20 mouse cellular contexts compared by ENCODE assay signal in genomic region chr8:85082169-85082568, GRCm38 (mm10). TPM values are rescaled to one million over a fixed set of nuclear protein-coding genes. Genes with fewer than 3 reads are reported as not detected.
DNase-seq lines count a peak whose midpoint lies in the region; ATAC-seq and TF ChIP-seq lines count a peak whose summit lies in the region.
"Not testable (repeated sequence)": the region's sequence is repeated elsewhere in the genome, so short reads cannot be mapped to it uniquely, and the experiment has no call there.
"Had no signal": no experiment of that assay in that cellular context is flagged by ENCODE, and none has a peak within 500 bp of the region (broad histone marks: within the 10 kb centered on the region; RNA-seq: fewer than 3 reads in every experiment).

No protein-coding gene starts in this region.

- not testable (repeated sequence) for H3K27ac ChIP-seq in CH12.LX (ENCODE audit: insufficient read depth, low read depth); heart, embryonic 13.5 days (replicated peaks); liver, embryonic 11.5 days (ENCODE audit: low read depth, low read length); midbrain, embryonic 13.5 days; neural tube, embryonic 15.5 days (replicated peaks)
- H3K27ac ChIP-seq in embryonic facial prominence, embryonic 15.5 days (replicated peaks) = 0 out of 2 replicates have a peak overlapping the region, but pooled peaks have one; percentile 65
- peak overlapping the region; percentile 84 for H3K27ac ChIP-seq in liver, postnatal 0 days (ENCODE audit: low read depth)

- in situ Hi-C loops in CH12.LX (cut with MboI; ENCODE audit: low pct_ligation_motif_present, low pct_unique_long_range_greater_than_20kb, low sequenced_read_pairs) = not testable (repeated sequence)

- peak overlapping the region; percentile 89; the same call in 1 of the 2 replicates for H3K4me2 ChIP-seq in CH12.LX (ENCODE audit: insufficient read depth, low read depth, poor library complexity, severe bottlenecking)
- not testable (repeated sequence) for H3K4me2 ChIP-seq in embryonic facial prominence, embryonic 15.5 days (replicated peaks)
- H3K4me2 ChIP-seq in heart, embryonic 13.5 days = peak overlapping the region; percentile 94; the same call in 1 of the 2 replicates
- peak overlapping the region; percentile 92 for H3K4me2 ChIP-seq in liver, embryonic 11.5 days
- peak overlapping the region; percentile 97; the same call in 1 of the 2 replicates for H3K4me2 ChIP-seq in liver, postnatal 0 days (ENCODE audit: low read depth, low read length)
- H3K4me2 ChIP-seq in midbrain, embryonic 13.5 days (replicated peaks) = peak overlapping the region; percentile 96
- H3K4me2 ChIP-seq in neural tube, embryonic 15.5 days = peak overlapping the region; percentile 93

- H3K9ac ChIP-seq in CH12.LX (ENCODE audit: insufficient read depth, low read depth); embryonic facial prominence, embryonic 15.5 days; heart, embryonic 13.5 days; liver, embryonic 11.5 days (ENCODE audit: low read depth, low read length); liver, postnatal 0 days (replicated peaks); midbrain, embryonic 13.5 days (replicated peaks); neural tube, embryonic 15.5 days (replicated peaks): not testable (repeated sequence)

- WGBS in embryonic facial prominence, embryonic 15.5 days = 91% methylated on average over 4 of the region's 4 CpGs
- WGBS in heart, embryonic 13.5 days = 67% methylated on average over 4 of the region's 4 CpGs
- 48% methylated on average over 4 of the region's 4 CpGs for WGBS in liver, embryonic 11.5 days
- 40% methylated on average over 4 of the region's 4 CpGs for WGBS in liver, postnatal 0 days (ENCODE audit: insufficient replicate concordance)
- WGBS in midbrain, embryonic 13.5 days = 94% methylated on average over 4 of the region's 4 CpGs
- WGBS in neural tube, embryonic 15.5 days = 86% methylated on average over 4 of the region's 4 CpGs

- TF ChIP-seq RAD21 in CH12.LX (IDR thresholded peaks at IDR 0.05; ENCODE audit: low read depth, low read length) = not testable (repeated sequence)

- H3K79me2 ChIP-seq in CH12.LX (replicated peaks; ENCODE audit: control insufficient read depth, extremely low read depth, insufficient read depth, poor library complexity, severe bottlenecking) = peaks cover 16% of the 10 kb centered on the region

- not testable (repeated sequence) for DNase-seq in CH12.LX (ENCODE audit: extremely low read depth); liver, embryonic 11.5 days (ENCODE audit: low spot score); liver, postnatal 0 days

- dilution Hi-C loops in CH12.LX (cut with MboI; ENCODE audit: extremely low pct_ligation_motif_present, extremely low pct_unique_long_range_greater_than_20kb, low sequenced_read_pairs) = not testable (repeated sequence)

- H3K4me3 ChIP-seq in CH12.LX (replicated peaks in 1 of 3; ENCODE audit: low read depth in 2 of 3, low read length in 2 of 3, poor library complexity in 1 of 3); embryonic facial prominence, embryonic 15.5 days (replicated peaks); heart, embryonic 13.5 days; liver, embryonic 11.5 days (ENCODE audit: low read depth, low read length); liver, postnatal 0 days (ENCODE audit: low read depth, low read length); midbrain, embryonic 13.5 days (replicated peaks); neural tube, embryonic 15.5 days (replicated peaks): not testable (repeated sequence)

- H3K4me1 ChIP-seq in CH12.LX (ENCODE audit: control insufficient read depth in 1 of 2, insufficient read depth in 2 of 2) = peaks cover 7 to 39% of the 10 kb centered on the region in 2 experiments; a peak in 3 of 4 replicates
- peaks cover 32% of the 10 kb centered on the region for H3K4me1 ChIP-seq in embryonic facial prominence, embryonic 15.5 days
- H3K4me1 ChIP-seq in heart, embryonic 13.5 days = peaks cover 41% of the 10 kb centered on the region
- H3K4me1 ChIP-seq in liver, embryonic 11.5 days (replicated peaks; ENCODE audit: control insufficient read depth, insufficient read depth, low read length) = peaks cover 28% of the 10 kb centered on the region
- peaks cover 30% of the 10 kb centered on the region for H3K4me1 ChIP-seq in liver, postnatal 0 days (ENCODE audit: insufficient read depth)
- H3K4me1 ChIP-seq in midbrain, embryonic 13.5 days (replicated peaks) = peaks cover 36% of the 10 kb centered on the region
- peaks cover 42% of the 10 kb centered on the region for H3K4me1 ChIP-seq in neural tube, embryonic 15.5 days

- TF ChIP-seq EP300 in CH12.LX (IDR thresholded peaks at IDR 0.05; ENCODE audit: low read length); liver, postnatal 0 days (IDR thresholded peaks at IDR 0.05; ENCODE audit: low read depth): not testable (repeated sequence)

- ATAC-seq in embryonic facial prominence, embryonic 15.5 days (ENCODE audit: insufficient number of reproducible peaks, low FRiP score, low TSS enrichment, low read depth); heart, embryonic 13.5 days (ENCODE audit: extremely low read depth, insufficient number of reproducible peaks, low FRiP score, low TSS enrichment); liver, embryonic 11.5 days (replicated peaks; ENCODE audit: low FRiP score); liver, postnatal 0 days; midbrain, embryonic 13.5 days; neural tube, embryonic 15.5 days (ENCODE audit: low FRiP score): not testable (repeated sequence)

- TF ChIP-seq POLR2A in CH12.LX (IDR thresholded peaks at IDR 0.05; ENCODE audit: low read depth, low read length) = not testable (repeated sequence)

- H3K27me3 ChIP-seq in CH12.LX (replicated peaks); embryonic facial prominence, embryonic 15.5 days; heart, embryonic 13.5 days (replicated peaks); liver, embryonic 11.5 days (replicated peaks; ENCODE audit: control insufficient read depth, insufficient read depth, low read length); liver, postnatal 0 days (ENCODE audit: insufficient read depth, low read length); midbrain, embryonic 13.5 days; neural tube, embryonic 15.5 days (replicated peaks): not testable (repeated sequence)

- TF ChIP-seq CTCF in CH12.LX (conservative IDR thresholded peaks at IDR 0.05 in 1 of 2, IDR thresholded peaks at IDR 0.05 in 1 of 2; ENCODE audit: low read depth in 2 of 2, low read length in 2 of 2); liver, postnatal 0 days (IDR thresholded peaks at IDR 0.05; ENCODE audit: low read depth): not testable (repeated sequence)

- peaks cover 28 to 46% of the 10 kb centered on the region in 2 experiments for H3K36me3 ChIP-seq in CH12.LX (replicated peaks in 1 of 2; ENCODE audit: control insufficient read depth in 1 of 2, insufficient read depth in 1 of 2, low read length in 1 of 2)
- peaks cover 22% of the 10 kb centered on the region for H3K36me3 ChIP-seq in embryonic facial prominence, embryonic 15.5 days
- peaks cover 39% of the 10 kb centered on the region for H3K36me3 ChIP-seq in heart, embryonic 13.5 days
- H3K36me3 ChIP-seq in liver, embryonic 11.5 days (ENCODE audit: control insufficient read depth, insufficient read depth, low read length); neural tube, embryonic 15.5 days: not testable (repeated sequence)
- H3K36me3 ChIP-seq in liver, postnatal 0 days (replicated peaks; ENCODE audit: insufficient read depth, low read length) = peaks cover 17% of the 10 kb centered on the region
- peaks cover 23% of the 10 kb centered on the region for H3K36me3 ChIP-seq in midbrain, embryonic 13.5 days

- not testable (repeated sequence) for H3K9me3 ChIP-seq in CH12.LX (replicated peaks; ENCODE audit: low read length); embryonic facial prominence, embryonic 15.5 days (replicated peaks); heart, embryonic 13.5 days; liver, embryonic 11.5 days (ENCODE audit: control insufficient read depth, low read length); liver, postnatal 0 days (ENCODE audit: low read length); midbrain, embryonic 13.5 days; neural tube, embryonic 15.5 days (replicated peaks)

RNA-seq across cellular contexts. Expression of gene Man2b1, which starts 0.9 kb away (rescaled TPM):
- total RNA-seq in CH12.LX (2012; rRNA removed) (45.6 and 47.9 TPM in 2 replicates), CH12.LX (2014; rRNA removed) (29.1 and 29.7 TPM in 2 replicates)
- polyA plus RNA-seq in CH12.LX (2012; ENCODE audit: insufficient read length, low read depth) = 36.8 and 40.7 TPM in 2 replicates
- 35.7 and 39.5 TPM in 2 replicates for polyA plus RNA-seq in embryonic facial prominence, embryonic 15.5 days (2015; fragmentation: Nextera tagmentation; extraction: Ambion mirVana)
- 30.5 and 31.1 TPM in 2 replicates for polyA plus RNA-seq in heart, embryonic 13.5 days (2015; fragmentation: Nextera tagmentation; extraction: Ambion mirVana)
- 38.6 and 40.3 TPM in 2 replicates for polyA plus RNA-seq in liver, embryonic 11.5 days (2014; fragmentation: Nextera tagmentation; extraction: Ambion mirVana)
- polyA plus RNA-seq in liver, postnatal 0 days (2015; fragmentation: Nextera tagmentation; extraction: Ambion mirVana) = 42.6 and 44.6 TPM in 2 replicates
- 16.6 and 17.3 TPM in 2 replicates for polyA plus RNA-seq in midbrain, embryonic 13.5 days (2015; fragmentation: Nextera tagmentation; extraction: Ambion mirVana)
- polyA plus RNA-seq in neural tube, embryonic 15.5 days (2015; fragmentation: Nextera tagmentation; extraction: Ambion mirVana) = 19.3 and 31.1 TPM in 2 replicates

RNA-seq across cellular contexts. Expression of gene Wdr83, which starts 1.1 kb away (rescaled TPM):
- total RNA-seq in CH12.LX (2012; rRNA removed) (24.6 and 25.8 TPM in 2 replicates), CH12.LX (2014; rRNA removed) (4.8 and 5.5 TPM in 2 replicates)
- polyA plus RNA-seq in CH12.LX (2012; ENCODE audit: insufficient read length, low read depth) = 34.4 and 35.6 TPM in 2 replicates
- polyA plus RNA-seq in embryonic facial prominence, embryonic 15.5 days (2015; fragmentation: Nextera tagmentation; extraction: Ambion mirVana) = 42.0 and 43.7 TPM in 2 replicates
- polyA plus RNA-seq in heart, embryonic 13.5 days (2015; fragmentation: Nextera tagmentation; extraction: Ambion mirVana) = 37.7 and 38.7 TPM in 2 replicates
- polyA plus RNA-seq in liver, embryonic 11.5 days (2014; fragmentation: Nextera tagmentation; extraction: Ambion mirVana) = 46.4 and 50.4 TPM in 2 replicates
- 17.6 and 18.4 TPM in 2 replicates for polyA plus RNA-seq in liver, postnatal 0 days (2015; fragmentation: Nextera tagmentation; extraction: Ambion mirVana)
- 64.1 and 68.8 TPM in 2 replicates for polyA plus RNA-seq in midbrain, embryonic 13.5 days (2015; fragmentation: Nextera tagmentation; extraction: Ambion mirVana)
- 50.3 and 50.5 TPM in 2 replicates for polyA plus RNA-seq in neural tube, embryonic 15.5 days (2015; fragmentation: Nextera tagmentation; extraction: Ambion mirVana)

RNA-seq across cellular contexts. Expression of gene Wdr83os, which starts 1.6 kb away (rescaled TPM):
- 34.3 and 40.9 TPM in 2 replicates for total RNA-seq in CH12.LX (2012; rRNA removed)
- 38.5 and 43.5 TPM in 2 replicates for total RNA-seq in CH12.LX (2014; rRNA removed)
- 98.3 and 103 TPM in 2 replicates for polyA plus RNA-seq in CH12.LX (2012; ENCODE audit: insufficient read length, low read depth)
- 123 and 127 TPM in 2 replicates for polyA plus RNA-seq in embryonic facial prominence, embryonic 15.5 days (2015; fragmentation: Nextera tagmentation; extraction: Ambion mirVana)
- polyA plus RNA-seq in heart, embryonic 13.5 days (2015; fragmentation: Nextera tagmentation; extraction: Ambion mirVana) = 118 and 120 TPM in 2 replicates
- 103 and 105 TPM in 2 replicates for polyA plus RNA-seq in liver, embryonic 11.5 days (2014; fragmentation: Nextera tagmentation; extraction: Ambion mirVana)
- polyA plus RNA-seq in liver, postnatal 0 days (2015; fragmentation: Nextera tagmentation; extraction: Ambion mirVana) = 63.5 and 66.8 TPM in 2 replicates
- 134 and 137 TPM in 2 replicates for polyA plus RNA-seq in midbrain, embryonic 13.5 days (2015; fragmentation: Nextera tagmentation; extraction: Ambion mirVana)
- polyA plus RNA-seq in neural tube, embryonic 15.5 days (2015; fragmentation: Nextera tagmentation; extraction: Ambion mirVana) = 111 and 121 TPM in 2 replicates

RNA-seq across cellular contexts. Expression of gene Dhps, which starts 10.6 kb away (rescaled TPM):
- total RNA-seq in CH12.LX (2012; rRNA removed) (44.7 and 66.4 TPM in 2 replicates), CH12.LX (2014; rRNA removed) (60.1 and 64.6 TPM in 2 replicates)
- polyA plus RNA-seq in CH12.LX (2012; ENCODE audit: insufficient read length, low read depth) = 77.3 and 88.5 TPM in 2 replicates
- polyA plus RNA-seq in embryonic facial prominence, embryonic 15.5 days (2015; fragmentation: Nextera tagmentation; extraction: Ambion mirVana) = 53.0 and 57.9 TPM in 2 replicates
- 51.9 and 60.4 TPM in 2 replicates for polyA plus RNA-seq in heart, embryonic 13.5 days (2015; fragmentation: Nextera tagmentation; extraction: Ambion mirVana)
- polyA plus RNA-seq in liver, embryonic 11.5 days (2014; fragmentation: Nextera tagmentation; extraction: Ambion mirVana) = 72.5 and 73.8 TPM in 2 replicates
- polyA plus RNA-seq in liver, postnatal 0 days (2015; fragmentation: Nextera tagmentation; extraction: Ambion mirVana) = 24.8 and 27.7 TPM in 2 replicates
- polyA plus RNA-seq in midbrain, embryonic 13.5 days (2015; fragmentation: Nextera tagmentation; extraction: Ambion mirVana) = 90.0 and 93.2 TPM in 2 replicates
- polyA plus RNA-seq in neural tube, embryonic 15.5 days (2015; fragmentation: Nextera tagmentation; extraction: Ambion mirVana) = 102 and 117 TPM in 2 replicates

RNA-seq across cellular contexts. Expression of gene Gm5741, which starts 14.4 kb away (rescaled TPM):
- total RNA-seq in CH12.LX (2012; rRNA removed) (not detected in 2 replicates), CH12.LX (2014; rRNA removed) (not detected in 2 replicates)
- 1.0 TPM in 1 of 2 replicates, not detected in the other for polyA plus RNA-seq in CH12.LX (2012; ENCODE audit: insufficient read length, low read depth)
- 0.65 and 0.88 TPM in 2 replicates for polyA plus RNA-seq in embryonic facial prominence, embryonic 15.5 days (2015; fragmentation: Nextera tagmentation; extraction: Ambion mirVana)
- polyA plus RNA-seq in heart, embryonic 13.5 days (2015; fragmentation: Nextera tagmentation; extraction: Ambion mirVana) = 0.57 TPM in 1 of 2 replicates, not detected in the other
- not detected in 2 replicates for polyA plus RNA-seq in liver, embryonic 11.5 days (2014; fragmentation: Nextera tagmentation; extraction: Ambion mirVana)
- polyA plus RNA-seq in liver, postnatal 0 days (2015; fragmentation: Nextera tagmentation; extraction: Ambion mirVana) = not detected in 2 replicates
- polyA plus RNA-seq in midbrain, embryonic 13.5 days (2015; fragmentation: Nextera tagmentation; extraction: Ambion mirVana) = 0.83 TPM in 1 of 2 replicates, not detected in the other
- polyA plus RNA-seq in neural tube, embryonic 15.5 days (2015; fragmentation: Nextera tagmentation; extraction: Ambion mirVana) = 1.4 and 1.6 TPM in 2 replicates
- total RNA-seq: gastrocnemius, postnatal 25 days; heart, adult 2 months; heart, postnatal 36 days; layer of hippocampus, postnatal 10 days; left cerebral cortex, adult 2 months; left cerebral cortex, postnatal 36 days; neutrophil, adult 5-6 weeks had no signal
- polyA plus RNA-seq: brain, embryonic 14.5 days; heart, adult 2 months; heart, embryonic 14.5 days; hindbrain, embryonic 14.5 days; intestine, embryonic 15.5 days; limb, embryonic 15.5 days; lung, postnatal 0 days had no signal
